Mouse (Mus musculus) bone marrow, adult 2 months (tissue): ENCODE data around the gene Usp46. TPM values are rescaled to one million over a fixed set of nuclear protein-coding genes. Genes with fewer than 3 reads are reported as not detected.

Experiments used
- H3K27ac ChIP-seq: fragments of 200-500 bp; 2 replicates; pipeline ENCODE4 v1.5.1; 2012; ENCODE audit warnings: low read depth, mild to moderate bottlenecking, control low read depth, inconsistent platforms, low read length; ENCODE audit not compliant: control insufficient read depth, poor library complexity, insufficient read depth
- H3K4me1 ChIP-seq: fragments of 200-500 bp; 2 replicates; pipeline ENCODE4 v1.6.1; 2011; ENCODE audit warnings: low read length; ENCODE audit not compliant: control insufficient read depth, insufficient read depth
- H3K4me3 ChIP-seq: fragments of 200-500 bp; replicated peaks from 2 replicates; pipeline ENCODE3; 2011; ENCODE audit warnings: mild to moderate bottlenecking, low read depth, low read length, control low read depth; ENCODE audit not compliant: control insufficient read depth
- CTCF ChIP-seq: fragments of 200-500 bp; IDR thresholded peaks from 2 replicates; pipeline ENCODE4 v1.5.1; 2011; ENCODE audit warnings: low read length, control low read depth; ENCODE audit not compliant: control insufficient read depth, insufficient read depth
- POLR2A ChIP-seq: fragments of 200-500 bp; IDR thresholded peaks from 2 replicates; pipeline ENCODE4 v1.6.1; 2011; ENCODE audit warnings: low read depth, mild to moderate bottlenecking, control low read depth, low read length, borderline replicate concordance; ENCODE audit not compliant: control insufficient read depth
- WGBS: fragments of 180-500 bp; shearing (Covaris S2); methylation state at CpG from one replicate; pipeline ENCODE4 v1.1.7; 2018; 5-methylcytosine and 5-hydroxymethylcytosine counted together
- polyA plus RNA-seq: library from polyadenylated mRNA; stranded (reverse); fragments of >200 nt; gene quantifications from 2 replicates; pipeline ENCODE4 v1.2.4, GENCODE M21; 2011; ENCODE audit warnings: low replicate concordance; ENCODE audit not compliant: missing spikeins, insufficient read depth, insufficient read length

The Usp46 gene
- polyA plus RNA-seq, 1 experiment = 17.8 TPM

- no peaks in the 10 kb centered on the region for H3K4me1 ChIP-seq
- TF ChIP-seq CTCF (no peak), POLR2A (no peak)
- 89% methylated on average over 4 of the region's 4 CpGs for whole genome bisulfite sequencing
- no peak overlapping the region for H3K27ac ChIP-seq
- no peak overlapping the region for H3K4me3 ChIP-seq
Observed at GRCm38 (mm10) chr5:74020506-74020905, 47.7 kb downstream of the Usp46 start.

GRCm38 (mm10) chr5:74018870-74019565, 49.2 kb downstream of the Usp46 start:
- Histone ChIP-seq H3K4me1 (no peaks in the 10 kb centered on the region), H3K27ac (no peak overlapping the region), H3K4me3 (no peak overlapping the region)
- WGBS = 86% methylated on average over 8 of the region's 8 CpGs
- no peak for TF ChIP-seq POLR2A

DNA sequence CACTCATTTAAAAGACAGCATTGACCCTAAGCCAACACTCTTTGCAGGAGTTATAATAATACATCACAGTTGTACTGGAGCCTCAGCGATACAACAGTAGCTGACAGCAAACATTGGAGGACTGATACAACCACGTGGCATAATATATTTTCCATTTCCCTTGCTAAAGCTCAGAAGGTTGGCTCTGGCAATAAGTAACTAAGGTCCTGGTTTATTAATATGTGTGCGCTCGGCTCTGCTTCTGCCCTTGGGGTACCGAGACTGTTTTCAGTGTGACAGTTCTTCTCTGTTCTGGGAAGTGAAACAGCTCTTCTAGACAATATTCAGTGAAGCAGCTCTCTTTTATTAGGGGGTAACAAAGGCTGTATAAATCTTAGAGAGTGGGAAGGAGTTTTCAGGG, 50.7 kb downstream of the Usp46 start:
- Histone ChIP-seq H3K4me1 (no peaks in the 10 kb centered on the region), H3K27ac (no peak overlapping the region), H3K4me3 (no peak overlapping the region)
- TF ChIP-seq POLR2A (no peak), CTCF (no peak)
- WGBS = 89% methylated on average over 5 of the region's 5 CpGs

- Histone ChIP-seq H3K27ac (no peak overlapping the region), H3K4me3 (no peak overlapping the region), H3K4me1 (peaks cover 1% of the 10 kb centered on the region; the same call in 1 of the 2 replicates)
- 94% methylated on average over 10 of the region's 10 CpGs for WGBS
- TF ChIP-seq POLR2A (no peak), CTCF (no peak)
Observed at GRCm38 (mm10) chr5:74011629-74012028, 56.6 kb downstream of the Usp46 start.

- no peak overlapping the region for H3K27ac ChIP-seq
Observed at GRCm38 (mm10) chr5:74007492-74008070, 60.6 kb downstream of the Usp46 start.

DNA sequence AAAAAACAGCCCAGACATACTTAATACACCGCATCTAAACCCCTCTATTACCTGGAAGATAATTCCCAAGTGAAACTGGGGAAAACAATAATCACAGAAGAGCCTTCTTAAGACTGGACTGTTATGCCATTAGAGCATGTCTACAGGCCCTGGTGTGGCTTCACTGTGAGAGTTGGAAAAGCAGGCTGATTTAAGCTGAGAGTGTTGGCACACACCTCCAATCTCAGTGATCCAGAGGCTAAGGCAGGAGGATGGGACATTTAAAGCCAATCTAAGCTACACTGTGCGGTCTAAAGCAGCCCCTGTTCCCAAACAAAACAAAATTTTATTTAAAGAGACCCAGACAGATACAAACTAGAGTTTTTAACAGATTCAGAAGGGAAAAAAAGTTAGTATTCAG, 62.3 kb downstream of the Usp46 start:
- TF ChIP-seq POLR2A (no peak), CTCF (no peak)
- H3K4me3 ChIP-seq = no peak overlapping the region
- no peaks in the 10 kb centered on the region for H3K4me1 ChIP-seq
- no peak overlapping the region for H3K27ac ChIP-seq
- WGBS = 92% methylated on average over 2 of the region's 2 CpGs

More at GRCm38 (mm10) chr5:74007492-74008070, 60.6 kb downstream of the Usp46 start:
- H3K4me1 ChIP-seq = peaks cover 1% of the 10 kb centered on the region; the same call in 1 of the 2 replicates
- WGBS = 67% methylated on average over 3 of the region's 3 CpGs
- no peak overlapping the region for H3K4me3 ChIP-seq
- no peak for TF ChIP-seq CTCF
- no peak for TF ChIP-seq POLR2A

- Histone ChIP-seq H3K4me3 (no peak overlapping the region), H3K27ac (no peak overlapping the region), H3K4me1 (no peaks in the 10 kb centered on the region)
- WGBS = 25% methylated on average over 9 of the region's 9 CpGs
- TF ChIP-seq CTCF (no peak), POLR2A (no peak)
Observed at GRCm38 (mm10) chr5:74001743-74002142, 66.5 kb downstream of the Usp46 start.

DNA sequence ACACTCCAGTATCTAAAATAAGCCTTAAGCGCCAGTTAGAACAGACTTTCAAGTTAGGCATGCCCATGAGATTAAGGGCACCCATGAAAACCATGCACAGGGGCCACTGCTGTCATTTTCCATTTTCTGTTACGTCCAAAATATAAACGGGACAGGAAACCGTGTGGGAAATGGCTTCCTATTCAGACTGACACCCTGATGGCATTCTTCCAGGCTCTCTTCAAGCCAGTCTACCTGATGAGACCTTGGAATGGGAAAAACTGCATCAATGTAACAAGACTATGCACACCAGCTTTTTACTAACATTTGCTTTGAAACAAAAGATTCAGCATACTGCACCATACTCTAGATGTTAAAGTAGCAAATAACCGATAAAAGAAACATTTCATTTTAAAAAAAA, 69.3 kb downstream of the Usp46 start:
- 52% methylated on average over 5 of the region's 5 CpGs for WGBS
- Histone ChIP-seq H3K4me3 (no peak overlapping the region), H3K27ac (no peak overlapping the region), H3K4me1 (no peaks in the 10 kb centered on the region)
- TF ChIP-seq CTCF = no peak
- no peak for TF ChIP-seq POLR2A
